Mouse (Mus musculus): ENCODE results near the gene 9130019O22Rik. TPM values are rescaled to one million over a fixed set of nuclear protein-coding genes. Genes with fewer than 3 reads are reported as not detected.
"Not testable (repeated sequence)": the region's sequence is repeated elsewhere in the genome, so short reads cannot be mapped to it uniquely, and the experiment has no call there.

Gene 9130019O22Rik
- polyA plus RNA-seq, 1 experiment from 2014 or later = 5.8 TPM

DNA sequence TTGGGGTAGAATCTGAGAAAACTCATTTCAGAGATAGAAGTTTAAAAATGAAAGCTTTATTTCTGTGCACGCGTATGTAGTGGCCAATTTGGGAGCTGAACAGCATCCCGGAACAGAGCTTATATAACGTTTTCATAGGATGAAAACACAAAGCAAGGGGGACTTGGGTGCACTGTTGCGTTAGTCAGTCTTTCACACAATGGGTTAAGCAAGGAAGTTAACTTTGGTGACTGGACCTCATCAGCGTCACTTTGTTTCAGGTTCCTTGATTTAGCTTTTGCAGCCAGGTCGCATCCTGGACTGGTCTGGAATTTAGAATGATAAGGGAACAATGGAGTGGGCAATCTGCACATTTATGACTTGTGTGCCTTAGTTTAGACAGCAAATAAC, 7.0 kb upstream of the 9130019O22Rik start:
- Histone ChIP-seq H3K27ac (replicated peaks) (peak overlapping the region; percentile 90), H3K9me3 (replicated peaks) (no peaks in the 10 kb centered on the region), H3K4me3 (peak overlapping the region; percentile 81), H3K4me1 (peaks cover 26% of the 10 kb centered on the region), H3K36me3 (peaks cover 20% of the 10 kb centered on the region), H3K27me3 (ENCODE audit: low read depth, poor library complexity, severe bottlenecking) (no peaks in the 10 kb centered on the region)
- 39% methylated on average over 7 of the region's 7 CpGs for WGBS
- DNase-seq (ENCODE audit: low spot score) = no peak

DNA sequence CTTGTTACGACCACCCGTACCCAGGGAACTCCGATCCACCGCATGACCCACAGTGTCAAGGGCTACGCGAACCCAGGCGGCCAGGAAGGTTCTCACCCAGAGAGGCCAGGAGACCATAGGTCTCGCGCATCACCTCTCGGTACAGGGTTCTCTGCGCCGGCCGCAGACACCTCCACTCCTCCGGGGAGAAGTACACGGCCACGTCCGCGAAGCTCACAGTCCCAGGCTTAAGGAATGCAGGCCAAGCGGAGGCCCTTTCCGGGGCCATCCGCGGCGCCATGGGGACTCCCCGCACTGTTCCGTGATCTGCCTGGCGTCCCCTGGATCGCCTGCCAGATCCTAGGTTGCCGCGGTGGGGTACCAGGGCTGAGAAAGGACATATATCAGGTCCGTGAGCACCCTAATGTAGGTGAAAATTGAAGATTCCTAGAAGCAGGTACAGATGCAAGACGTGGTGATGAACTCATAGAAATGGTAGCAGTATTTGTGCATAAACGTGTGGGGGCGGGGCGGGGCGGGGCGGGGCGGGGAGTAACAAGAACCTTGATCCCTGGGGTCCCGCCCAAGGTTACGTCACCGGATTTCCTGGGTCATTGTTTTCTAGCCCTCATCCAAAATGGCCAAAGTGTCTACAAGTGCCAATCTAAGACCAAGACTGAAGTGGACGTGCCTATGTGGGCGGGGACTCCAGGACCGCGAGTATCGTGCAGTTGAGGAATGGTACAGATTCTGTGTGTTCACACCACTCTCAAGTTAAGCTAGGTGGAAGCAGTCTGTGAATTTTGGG, 6.4 kb upstream of the 9130019O22Rik start, which contains the start of gene E430018J23Rik:
Gene E430018J23Rik, minus strand, starts transcription at position 473 of the 787 bp plus-strand sequence.
- no peaks in the 10 kb centered on the region for H3K9me3 ChIP-seq (replicated peaks)
- H3K36me3 ChIP-seq = peaks cover 20% of the 10 kb centered on the region
- peaks cover 26% of the 10 kb centered on the region for H3K4me1 ChIP-seq
- H3K27ac ChIP-seq (replicated peaks) = peak within 1 kb of the TSS; percentile 90
- H3K27me3 ChIP-seq (ENCODE audit: low read depth, poor library complexity, severe bottlenecking) = no peaks in the 10 kb centered on the region
- H3K4me3 ChIP-seq = peak within 1 kb of the TSS; percentile 81
- DNase-seq (ENCODE audit: low spot score) = peak; percentile 95
- 1% methylated on average over 45 of the region's 45 CpGs for WGBS

DNA sequence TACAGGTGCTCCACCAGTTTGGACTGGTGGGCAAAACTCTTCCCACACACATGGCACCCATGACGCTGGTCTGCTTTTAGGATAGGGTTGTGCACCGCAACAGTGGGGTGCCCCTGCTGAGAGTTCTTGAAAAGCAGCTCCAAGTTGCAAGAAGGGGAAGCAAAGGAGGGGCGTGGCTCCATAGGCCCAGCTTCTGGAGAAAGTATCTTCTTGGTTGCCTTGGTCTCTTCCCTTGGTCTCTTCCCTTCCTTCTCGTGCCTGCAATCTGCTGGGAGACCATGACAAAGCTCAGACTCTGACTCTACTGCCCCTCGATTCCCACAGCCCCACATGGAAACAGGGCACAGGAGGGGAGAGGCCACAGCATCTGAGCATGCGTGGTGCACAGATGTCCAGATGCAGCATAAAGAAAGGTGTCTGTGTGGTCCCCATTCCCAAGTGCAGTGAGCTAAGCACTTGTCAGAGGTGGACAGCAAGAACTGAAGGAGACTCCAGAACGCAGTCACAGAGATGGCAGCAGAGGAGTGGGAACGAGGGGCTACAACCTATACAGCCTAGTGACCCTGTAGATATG, 5.4 kb upstream of the 9130019O22Rik start:
- 88% methylated on average over 8 of the region's 8 CpGs for WGBS
- peak overlapping the region; percentile 81 for H3K4me3 ChIP-seq
- peaks cover 20% of the 10 kb centered on the region for H3K36me3 ChIP-seq
- 0 out of 2 replicates have a peak overlapping the region, but pooled peaks have one; percentile 90 for H3K27ac ChIP-seq (replicated peaks)
- no peak for DNase-seq (ENCODE audit: low spot score)
- no peaks in the 10 kb centered on the region for H3K9me3 ChIP-seq (replicated peaks)
- H3K4me1 ChIP-seq = peaks cover 26% of the 10 kb centered on the region
- H3K27me3 ChIP-seq (ENCODE audit: low read depth, poor library complexity, severe bottlenecking) = no peaks in the 10 kb centered on the region

DNA sequence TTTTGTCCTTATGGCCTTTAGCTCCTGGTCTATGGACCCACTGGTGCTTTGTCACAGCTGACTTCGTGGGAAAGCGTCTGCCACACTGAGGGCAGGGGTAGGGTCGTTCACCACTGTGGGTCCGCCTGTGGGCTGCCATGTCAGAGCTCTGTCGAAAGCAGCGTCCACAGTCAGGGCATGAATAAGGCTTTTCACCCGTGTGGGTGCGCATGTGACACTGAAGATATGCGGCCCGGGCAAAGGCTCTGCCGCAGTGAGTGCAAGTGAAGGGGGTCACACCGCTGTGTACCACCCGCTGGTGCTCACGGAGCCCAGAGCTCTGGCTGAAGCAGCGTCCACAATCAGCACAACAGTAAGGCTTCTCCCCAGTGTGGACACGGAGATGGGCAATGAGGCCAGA, 4.6 kb upstream of the 9130019O22Rik start:
- Histone ChIP-seq H3K27me3 (ENCODE audit: low read depth, poor library complexity, severe bottlenecking) (no peaks in the 10 kb centered on the region), H3K4me3 (peak overlapping the region; percentile 9; the same call in 1 of the 2 replicates), H3K36me3 (peaks cover 20% of the 10 kb centered on the region), H3K4me1 (peaks cover 28% of the 10 kb centered on the region), H3K27ac (replicated peaks) (no peak overlapping the region), H3K9me3 (replicated peaks) (no peaks in the 10 kb centered on the region)
- WGBS = 96% methylated on average over 16 of the region's 16 CpGs
- no peak for DNase-seq (ENCODE audit: low spot score)

DNA sequence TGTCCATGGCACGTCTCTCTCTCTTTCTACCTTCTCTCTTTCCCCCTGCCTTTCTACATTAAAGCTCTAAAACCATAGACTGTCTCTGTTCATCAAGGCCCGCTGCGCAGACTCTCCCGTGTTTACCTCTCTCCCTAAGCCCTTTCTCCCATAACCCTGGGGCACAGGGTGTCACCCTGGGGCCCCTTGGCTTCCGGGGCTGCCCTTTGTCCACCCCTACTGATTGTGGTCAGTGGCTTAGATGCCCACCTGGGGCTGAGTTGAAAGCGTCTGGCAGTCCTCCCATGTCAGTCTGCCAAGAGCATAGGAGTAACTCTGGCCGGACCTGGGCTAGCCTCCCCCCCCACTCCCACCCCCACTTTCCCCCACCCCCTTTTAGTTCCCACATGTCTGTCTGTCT, 3.3 kb upstream of the 9130019O22Rik start:
- Histone ChIP-seq H3K4me3 (no peak overlapping the region), H3K36me3 (peaks cover 23% of the 10 kb centered on the region), H3K27me3 (ENCODE audit: low read depth, poor library complexity, severe bottlenecking) (no peaks in the 10 kb centered on the region), H3K27ac (replicated peaks) (no peak overlapping the region), H3K4me1 (peaks cover 35% of the 10 kb centered on the region), H3K9me3 (replicated peaks) (peaks cover 3% of the 10 kb centered on the region; the same call in 1 of the 2 replicates)
- WGBS = 74% methylated on average over 7 of the region's 7 CpGs
- no peak for DNase-seq (ENCODE audit: low spot score)

DNA sequence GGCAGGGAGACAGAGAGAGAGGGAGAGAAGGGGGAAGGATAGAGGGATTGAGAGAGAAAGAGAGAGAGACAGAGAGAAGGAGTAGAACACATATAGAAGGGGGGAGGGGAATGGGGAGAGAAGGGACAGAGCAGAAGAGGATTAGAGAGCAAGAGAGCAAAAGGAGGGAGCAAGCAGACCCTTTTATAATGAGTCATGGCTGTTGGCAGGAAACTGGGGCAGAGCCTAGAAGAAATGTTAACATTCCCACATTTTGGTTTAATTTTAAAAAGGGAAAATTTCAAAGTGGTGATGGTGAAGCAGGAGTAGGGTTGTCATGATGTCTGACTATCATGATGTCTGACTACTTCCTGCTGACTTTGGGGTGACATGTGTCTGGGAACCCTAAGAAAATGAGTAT, 1.2 kb upstream of the 9130019O22Rik start:
- DNase-seq (ENCODE audit: low spot score); H3K27me3 ChIP-seq (ENCODE audit: low read depth, poor library complexity, severe bottlenecking); H3K27ac ChIP-seq (replicated peaks); H3K4me3 ChIP-seq: not testable (repeated sequence)
- Histone ChIP-seq H3K9me3 (replicated peaks) (peaks cover 13% of the 10 kb centered on the region), H3K36me3 (peaks cover 43% of the 10 kb centered on the region), H3K4me1 (peaks cover 27% of the 10 kb centered on the region)

DNA sequence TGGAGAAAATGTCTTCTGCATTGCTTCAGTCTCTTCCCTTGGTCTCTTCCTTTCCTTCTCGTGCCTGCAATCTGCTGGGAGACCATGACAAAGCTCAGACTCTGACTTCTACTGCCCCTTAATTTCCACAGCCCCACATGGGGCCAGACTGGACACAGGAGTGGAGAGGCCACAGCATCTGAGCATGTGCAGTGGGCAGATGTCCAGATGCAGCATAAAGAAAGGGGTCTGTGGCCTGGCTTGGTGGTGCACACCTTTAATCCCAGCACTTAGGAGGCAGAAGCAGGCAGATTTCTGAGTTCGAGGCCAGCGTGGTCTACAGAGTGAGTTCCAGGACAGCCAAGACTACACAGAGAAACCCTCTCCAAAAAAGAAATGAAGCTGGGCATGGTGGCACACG, 1.4 kb downstream of the 9130019O22Rik start:
- peaks cover 16% of the 10 kb centered on the region for H3K4me1 ChIP-seq
- DNase-seq (ENCODE audit: low spot score); H3K4me3 ChIP-seq; H3K27me3 ChIP-seq (ENCODE audit: low read depth, poor library complexity, severe bottlenecking); H3K27ac ChIP-seq (replicated peaks): not testable (repeated sequence)
- WGBS = 84% methylated on average over 4 of the region's 4 CpGs
- peaks cover 13% of the 10 kb centered on the region for H3K9me3 ChIP-seq (replicated peaks)
- H3K36me3 ChIP-seq = peaks cover 40% of the 10 kb centered on the region

DNA sequence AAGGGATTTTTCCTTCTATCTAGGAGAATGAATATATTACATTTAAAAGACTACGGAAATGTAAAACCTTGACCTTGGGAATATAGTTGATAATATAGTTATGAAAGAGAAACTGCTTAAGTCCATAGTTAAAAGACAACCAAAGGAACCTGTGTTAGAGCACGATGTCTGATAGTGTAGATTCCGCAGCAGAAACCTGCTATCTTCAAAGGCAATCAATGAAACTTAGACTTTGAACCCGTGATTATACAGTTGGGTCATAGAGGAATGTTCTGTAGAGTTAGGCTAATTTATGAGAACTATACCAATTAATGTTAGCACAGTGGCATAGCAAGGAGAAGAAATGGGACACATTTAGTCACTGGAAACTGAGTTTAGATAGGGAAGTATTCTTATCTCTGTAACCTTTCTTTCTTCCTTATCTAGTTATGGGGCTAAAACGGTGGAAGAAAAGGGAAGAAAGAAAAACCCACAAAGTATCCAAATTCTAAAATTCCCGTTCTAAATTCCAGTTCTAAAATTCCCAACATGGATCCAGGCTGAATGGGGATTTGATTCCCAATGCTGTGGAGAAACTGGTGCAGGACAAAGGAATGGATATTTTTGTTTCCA, 8.6 kb downstream of the 9130019O22Rik start:
- H3K27me3 ChIP-seq (ENCODE audit: low read depth, poor library complexity, severe bottlenecking) = no peaks in the 10 kb centered on the region
- H3K4me1 ChIP-seq = peaks cover 11% of the 10 kb centered on the region
- 79% methylated on average over 6 of the region's 6 CpGs for WGBS
- H3K4me3 ChIP-seq = no peak overlapping the region
- no peak overlapping the region for H3K27ac ChIP-seq (replicated peaks)
- no peaks in the 10 kb centered on the region for H3K9me3 ChIP-seq (replicated peaks)
- H3K36me3 ChIP-seq = peaks cover 23% of the 10 kb centered on the region
- no peak for DNase-seq (ENCODE audit: low spot score)

DNA sequence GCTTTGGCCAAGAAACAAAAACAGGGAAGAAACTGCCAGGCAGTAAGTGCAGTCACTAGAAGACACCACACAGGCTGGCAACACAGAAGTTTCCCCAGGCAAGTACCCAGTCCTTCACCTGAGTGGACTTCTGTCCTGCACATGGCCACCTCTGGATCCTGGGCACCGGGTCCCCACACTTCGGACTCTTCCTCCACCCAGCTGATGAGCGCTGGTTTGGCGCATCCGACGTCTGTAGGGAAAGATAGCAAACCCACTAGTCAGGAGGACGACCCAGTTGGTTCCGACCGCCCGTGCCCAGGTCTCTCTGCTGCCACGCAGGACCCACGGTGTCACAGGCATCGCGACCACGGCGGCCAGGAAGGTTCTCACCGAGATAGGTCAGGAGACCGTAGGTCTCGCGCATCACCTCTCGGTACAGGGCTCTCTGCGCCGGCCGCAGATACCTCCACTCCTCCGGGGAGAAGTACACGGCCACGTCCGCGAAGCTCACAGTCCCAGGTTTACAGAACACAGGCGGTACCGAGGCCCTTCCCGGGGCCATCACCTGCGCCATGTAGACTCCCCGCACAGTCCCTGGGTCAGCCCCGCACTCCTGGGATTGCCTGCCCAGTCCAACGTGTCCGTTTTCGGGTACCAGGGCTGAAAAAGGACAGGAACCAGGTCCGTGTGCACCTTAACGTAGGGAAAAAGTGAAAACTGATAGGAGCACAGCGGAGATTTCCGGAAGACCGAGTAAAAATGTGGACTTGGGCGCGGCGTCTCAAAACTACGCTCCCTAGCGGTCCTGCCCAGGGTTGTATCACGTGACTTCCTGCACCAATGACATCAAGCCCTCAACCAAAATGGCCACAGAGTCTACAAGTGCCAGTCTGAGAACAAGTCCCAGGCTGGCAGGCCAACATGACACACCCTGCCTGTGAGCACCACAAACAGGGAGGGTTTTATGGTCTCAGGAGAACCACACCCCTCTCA, 11.4 kb downstream of the 9130019O22Rik start, which contains the start of gene Zfp747:
Gene Zfp747, minus strand, starts transcription at position 780 of the 975 bp plus-strand sequence.
- peaks cover 11% of the 10 kb centered on the region for H3K4me1 ChIP-seq
- peak within 1 kb of the TSS; percentile 79 for H3K4me3 ChIP-seq
- peak; percentile 86 for DNase-seq (ENCODE audit: low spot score)
- H3K9me3 ChIP-seq (replicated peaks); H3K27me3 ChIP-seq (ENCODE audit: low read depth, poor library complexity, severe bottlenecking): not testable (repeated sequence)
- H3K27ac ChIP-seq (replicated peaks) = peak within 1 kb of the TSS; percentile 85
- WGBS = 3% methylated on average over 49 of the region's 49 CpGs
- peaks cover 28% of the 10 kb centered on the region for H3K36me3 ChIP-seq

DNA sequence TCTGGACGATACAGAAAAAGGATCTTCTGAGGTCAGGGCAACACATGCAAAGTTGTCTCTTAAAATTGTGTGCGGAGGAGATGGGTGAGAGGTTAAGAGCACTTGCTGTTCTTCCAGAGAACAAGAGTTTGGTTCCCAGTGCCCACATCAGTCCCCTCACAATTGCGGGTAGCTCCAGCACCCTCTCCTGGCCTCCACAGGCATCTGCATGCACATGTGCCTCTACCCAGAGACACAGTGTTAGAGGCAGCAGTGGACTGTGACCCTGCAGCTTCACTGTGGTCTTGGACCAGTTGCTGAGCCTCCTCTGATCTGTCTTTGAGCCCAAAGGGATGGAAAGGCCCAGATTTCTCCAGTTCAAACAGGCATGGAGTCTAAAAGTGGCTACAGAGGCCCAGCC, 15.1 kb downstream of the 9130019O22Rik start:
- WGBS = 85% methylated on average over 3 of the region's 3 CpGs
- H3K4me1 ChIP-seq = peaks cover 11% of the 10 kb centered on the region
- H3K27ac ChIP-seq (replicated peaks); H3K4me3 ChIP-seq; DNase-seq (ENCODE audit: low spot score); H3K27me3 ChIP-seq (ENCODE audit: low read depth, poor library complexity, severe bottlenecking); H3K9me3 ChIP-seq (replicated peaks): not testable (repeated sequence)
- peaks cover 28% of the 10 kb centered on the region for H3K36me3 ChIP-seq

DNA sequence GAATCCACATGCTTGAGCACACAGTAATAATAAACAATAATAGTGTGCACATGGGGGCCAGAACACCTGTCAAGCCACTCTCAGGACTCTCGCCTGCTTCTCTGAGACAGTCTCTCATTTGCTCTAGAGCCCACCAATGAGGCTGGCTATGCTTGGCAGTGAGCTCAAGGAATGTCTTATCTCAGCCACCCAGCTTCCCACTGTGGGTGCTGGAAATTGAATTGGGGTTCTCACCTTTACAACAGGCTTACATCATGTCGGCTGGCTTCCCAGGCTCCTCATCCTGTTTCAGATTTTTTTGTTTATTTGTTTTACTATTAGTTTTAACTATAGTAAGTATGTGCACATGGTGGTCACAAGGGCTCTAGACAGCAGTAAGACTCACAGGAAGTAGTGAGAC, 15.8 kb downstream of the 9130019O22Rik start:
- H3K9me3 ChIP-seq (replicated peaks) = no peaks in the 10 kb centered on the region
- DNase-seq (ENCODE audit: low spot score) = no peak
- WGBS = 82% methylated on average over 2 of the region's 2 CpGs
- H3K36me3 ChIP-seq = peaks cover 28% of the 10 kb centered on the region
- no peak overlapping the region for H3K27ac ChIP-seq (replicated peaks)
- no peaks in the 10 kb centered on the region for H3K27me3 ChIP-seq (ENCODE audit: low read depth, poor library complexity, severe bottlenecking)
- peaks cover 11% of the 10 kb centered on the region for H3K4me1 ChIP-seq
- no peak overlapping the region for H3K4me3 ChIP-seq

DNA sequence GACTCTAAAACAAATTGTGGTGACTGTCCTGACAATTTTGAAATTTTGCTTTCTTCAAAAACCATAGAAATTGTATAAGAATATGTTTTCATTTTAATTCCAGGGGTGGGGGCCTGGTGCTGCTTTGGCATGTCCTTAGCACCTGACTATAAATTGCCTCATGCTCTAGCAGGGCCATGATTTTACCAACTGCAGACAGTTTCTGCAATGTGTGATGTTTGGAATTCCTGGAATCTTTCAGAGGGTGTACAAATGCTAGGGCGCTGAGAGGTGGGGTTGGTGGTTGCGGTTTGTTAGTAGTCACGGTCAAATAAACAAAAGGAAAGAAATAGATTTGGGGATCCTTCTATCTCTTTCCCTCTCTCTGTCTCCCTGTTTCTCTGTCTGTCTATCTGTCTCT, 20.7 kb downstream of the 9130019O22Rik start:
- no peak for DNase-seq (ENCODE audit: low spot score)
- 95% methylated on average over 3 of the region's 3 CpGs for WGBS
- Histone ChIP-seq H3K27ac (replicated peaks) (no peak overlapping the region), H3K9me3 (replicated peaks) (no peaks in the 10 kb centered on the region), H3K4me3 (no peak overlapping the region), H3K27me3 (ENCODE audit: low read depth, poor library complexity, severe bottlenecking) (peaks cover 35% of the 10 kb centered on the region), H3K36me3 (0 out of 2 replicates have a peak, but pooled peaks cover 3% of the 10 kb centered on the region), H3K4me1 (peaks cover 18% of the 10 kb centered on the region)

Measured in midbrain, embryonic 10.5 days (tissue).